Mouse (Mus musculus): ENCODE results near the gene Tacr1. TPM values are rescaled to one million over a fixed set of nuclear protein-coding genes. Genes with fewer than 3 reads are reported as not detected.
"Not testable (repeated sequence)": the region's sequence is repeated elsewhere in the genome, so short reads cannot be mapped to it uniquely, and the experiment has no call there.

Gene Tacr1
- 0.02 TPM in 1 of 2 replicates, not detected in the other for polyA plus RNA-seq (2016; fragmentation: Nextera tagmentation; extraction: Ambion mirVana)

GRCm38 (mm10) chr6:82401595-82402451 lies at the start of gene Tacr1:
Tacr1 (plus strand) TSS chr6:82402334.
- Histone ChIP-seq H3K36me3 (no peaks in the 10 kb centered on the region), H3K27me3 (replicated peaks) (peaks cover 49% of the 10 kb centered on the region), H3K9me3 (replicated peaks) (no peaks in the 10 kb centered on the region), H3K4me1 (no peaks in the 10 kb centered on the region), H3K4me2 (peak within 1 kb of the TSS; percentile 48), H3K9ac (no peak within 1 kb of the TSS), H3K4me3 (peak within 1 kb of the TSS; percentile 15), H3K27ac (no peak within 1 kb of the TSS)
- ATAC-seq, result no peak
- WGBS (ENCODE audit: insufficient replicate concordance), result 2% methylated on average over 27 of the region's 28 CpGs

GRCm38 (mm10) chr6:82376144-82376543 lies 26.0 kb upstream of the Tacr1 start:
- Histone ChIP-seq H3K4me3 (no peak overlapping the region), H3K9me3 (replicated peaks) (no peaks in the 10 kb centered on the region), H3K27me3 (replicated peaks) (no peaks in the 10 kb centered on the region), H3K4me2 (no peak overlapping the region), H3K9ac (no peak overlapping the region), H3K36me3 (no peaks in the 10 kb centered on the region), H3K27ac (no peak overlapping the region), H3K4me1 (no peaks in the 10 kb centered on the region)
- no peak for ATAC-seq
- 59% methylated on average over 3 of the region's 3 CpGs for WGBS (ENCODE audit: insufficient replicate concordance)

GRCm38 (mm10) chr6:82383556-82383955 lies 18.6 kb upstream of the Tacr1 start:
- H3K4me3 ChIP-seq, result no peak overlapping the region
- H3K27ac ChIP-seq, result no peak overlapping the region
- no peaks in the 10 kb centered on the region for H3K27me3 ChIP-seq (replicated peaks)
- H3K4me1 ChIP-seq, result no peaks in the 10 kb centered on the region
- no peak for ATAC-seq
- H3K9ac ChIP-seq, result no peak overlapping the region
- WGBS (ENCODE audit: insufficient replicate concordance), result 59% methylated on average over 5 of the region's 5 CpGs
- 0 out of 2 replicates have a peak, but pooled peaks cover 6% of the 10 kb centered on the region for H3K9me3 ChIP-seq (replicated peaks)
- no peaks in the 10 kb centered on the region for H3K36me3 ChIP-seq
- no peak overlapping the region for H3K4me2 ChIP-seq

GRCm38 (mm10) chr6:82402501-82403495 lies 664 bp downstream of the Tacr1 start:
- peak overlapping the region; percentile 15 for H3K4me3 ChIP-seq
- H3K4me2 ChIP-seq, result peak overlapping the region; percentile 48

GRCm38 (mm10) chr6:82418367-82418766 lies 16.2 kb downstream of the Tacr1 start:
- 48% methylated on average over 6 of the region's 6 CpGs for WGBS (ENCODE audit: insufficient replicate concordance)
- no peaks in the 10 kb centered on the region for H3K27me3 ChIP-seq (replicated peaks)
- H3K9ac ChIP-seq, result no peak overlapping the region
- no peak for ATAC-seq
- H3K4me2 ChIP-seq, result no peak overlapping the region
- H3K27ac ChIP-seq, result no peak overlapping the region
- no peaks in the 10 kb centered on the region for H3K36me3 ChIP-seq
- no peaks in the 10 kb centered on the region for H3K9me3 ChIP-seq (replicated peaks)
- no peaks in the 10 kb centered on the region for H3K4me1 ChIP-seq
- no peak overlapping the region for H3K4me3 ChIP-seq

More at GRCm38 (mm10) chr6:82402501-82403495, 664 bp downstream of the Tacr1 start:
- no peak for ATAC-seq
- Histone ChIP-seq H3K27me3 (replicated peaks) (peaks cover 49% of the 10 kb centered on the region), H3K27ac (no peak overlapping the region), H3K36me3 (no peaks in the 10 kb centered on the region), H3K4me1 (no peaks in the 10 kb centered on the region), H3K9me3 (replicated peaks) (no peaks in the 10 kb centered on the region), H3K9ac (no peak overlapping the region)
- 4% methylated on average over 34 of the region's 34 CpGs for WGBS (ENCODE audit: insufficient replicate concordance)

- Histone ChIP-seq H3K9me3 (replicated peaks) (no peaks in the 10 kb centered on the region; the same call in 1 of the 2 replicates), H3K27me3 (replicated peaks) (no peaks in the 10 kb centered on the region), H3K4me1 (no peaks in the 10 kb centered on the region), H3K9ac (no peak overlapping the region), H3K36me3 (no peaks in the 10 kb centered on the region), H3K4me2 (no peak overlapping the region), H3K27ac (no peak overlapping the region), H3K4me3 (no peak overlapping the region)
- ATAC-seq, result no peak
- WGBS (ENCODE audit: insufficient replicate concordance), result 49% methylated on average over 4 of the region's 4 CpGs
These were observed 18.1 kb downstream of the Tacr1 start for GRCm38 (mm10) chr6:82420222-82420621.

GRCm38 (mm10) chr6:82428890-82429289 lies 26.8 kb downstream of the Tacr1 start:
- Histone ChIP-seq H3K9me3 (replicated peaks) (no peaks in the 10 kb centered on the region; the same call in 1 of the 2 replicates), H3K4me2 (no peak overlapping the region), H3K4me1 (no peaks in the 10 kb centered on the region), H3K27ac (no peak overlapping the region), H3K4me3 (no peak overlapping the region), H3K27me3 (replicated peaks) (no peaks in the 10 kb centered on the region), H3K9ac (no peak overlapping the region), H3K36me3 (no peaks in the 10 kb centered on the region)
- ATAC-seq, result no peak
- WGBS (ENCODE audit: insufficient replicate concordance), result 50% methylated on average over 6 of the region's 6 CpGs

GRCm38 (mm10) chr6:82429766-82430165 lies 27.6 kb downstream of the Tacr1 start:
- Histone ChIP-seq H3K4me1 (no peaks in the 10 kb centered on the region), H3K36me3 (no peaks in the 10 kb centered on the region), H3K9ac (no peak overlapping the region), H3K9me3 (replicated peaks) (no peaks in the 10 kb centered on the region), H3K27me3 (replicated peaks) (no peaks in the 10 kb centered on the region), H3K4me3 (no peak overlapping the region), H3K27ac (no peak overlapping the region), H3K4me2 (no peak overlapping the region)
- 62% methylated on average over 6 of the region's 6 CpGs for WGBS (ENCODE audit: insufficient replicate concordance)
- ATAC-seq, result no peak

GRCm38 (mm10) chr6:82437174-82437573 lies 35.0 kb downstream of the Tacr1 start:
- H3K27me3 ChIP-seq (replicated peaks), result no peaks in the 10 kb centered on the region
- no peak for ATAC-seq
- H3K4me2 ChIP-seq, result no peak overlapping the region
- H3K9ac ChIP-seq, result no peak overlapping the region
- no peak overlapping the region for H3K4me3 ChIP-seq
- no peaks in the 10 kb centered on the region for H3K4me1 ChIP-seq
- H3K9me3 ChIP-seq (replicated peaks), result no peaks in the 10 kb centered on the region
- H3K36me3 ChIP-seq, result no peaks in the 10 kb centered on the region
- no peak overlapping the region for H3K27ac ChIP-seq
- WGBS (ENCODE audit: insufficient replicate concordance), result 51% methylated on average over 4 of the region's 4 CpGs

GRCm38 (mm10) chr6:82452206-82453095 lies 50.3 kb downstream of the Tacr1 start:
- not testable (repeated sequence) for ATAC-seq; H3K4me3 ChIP-seq; H3K36me3 ChIP-seq; H3K27me3 ChIP-seq (replicated peaks); H3K4me2 ChIP-seq; H3K9me3 ChIP-seq (replicated peaks); H3K27ac ChIP-seq; H3K9ac ChIP-seq; H3K4me1 ChIP-seq
- WGBS (ENCODE audit: insufficient replicate concordance), result 67% methylated on average over 8 of the region's 8 CpGs

GRCm38 (mm10) chr6:82455245-82455644 lies 53.1 kb downstream of the Tacr1 start:
- Histone ChIP-seq H3K4me3 (no peak overlapping the region), H3K27ac (no peak overlapping the region), H3K27me3 (replicated peaks) (peaks cover 5% of the 10 kb centered on the region; the same call in 1 of the 2 replicates), H3K4me1 (no peaks in the 10 kb centered on the region), H3K9ac (no peak overlapping the region), H3K4me2 (no peak overlapping the region), H3K9me3 (replicated peaks) (no peaks in the 10 kb centered on the region), H3K36me3 (no peaks in the 10 kb centered on the region)
- ATAC-seq, result no peak
- WGBS (ENCODE audit: insufficient replicate concordance), result 52% methylated on average over 3 of the region's 3 CpGs

All from liver, embryonic 12.5 days (tissue).